Mouse (Mus musculus) bone marrow macrophage, adult 2 months (primary cell): ENCODE results near the gene C330021F23Rik. TPM values are rescaled to one million over a fixed set of nuclear protein-coding genes. Genes with fewer than 3 reads are reported as not detected.

Experiments used
- H3K27ac ChIP-seq: 2 replicates; pipeline ENCODE4 v1.5.1; 2012; ENCODE audit warnings: low read depth, low read length; ENCODE audit not compliant: insufficient read depth
- H3K4me1 ChIP-seq: 2 replicates; pipeline ENCODE4 v1.6.1; 2012; ENCODE audit warnings: low read length; ENCODE audit not compliant: control insufficient read depth, insufficient read depth
- H3K4me3 ChIP-seq: 2 replicates; pipeline ENCODE4 v1.5.1; 2012; ENCODE audit warnings: mild to moderate bottlenecking, low read length, moderate library complexity; ENCODE audit not compliant: insufficient read depth
- CTCF ChIP-seq: IDR thresholded peaks from 2 replicates; pipeline ENCODE4 v1.5.1; 2012; ENCODE audit warnings: low read depth, mild to moderate bottlenecking, low read length, moderate library complexity
- POLR2A ChIP-seq: IDR thresholded peaks from 2 replicates; pipeline ENCODE4 v1.6.1; 2012; ENCODE audit warnings: mild to moderate bottlenecking, low read depth, low read length, borderline replicate concordance
- polyA plus RNA-seq: library from polyadenylated mRNA; stranded (reverse); fragments of >200 nt; gene quantifications from 2 replicates; pipeline ENCODE4 v1.2.4, GENCODE M21; 2012; ENCODE audit not compliant: missing spikeins, insufficient read depth, insufficient read length

Gene C330021F23Rik
- polyA plus RNA-seq: not detected in 2 replicates

DNA sequence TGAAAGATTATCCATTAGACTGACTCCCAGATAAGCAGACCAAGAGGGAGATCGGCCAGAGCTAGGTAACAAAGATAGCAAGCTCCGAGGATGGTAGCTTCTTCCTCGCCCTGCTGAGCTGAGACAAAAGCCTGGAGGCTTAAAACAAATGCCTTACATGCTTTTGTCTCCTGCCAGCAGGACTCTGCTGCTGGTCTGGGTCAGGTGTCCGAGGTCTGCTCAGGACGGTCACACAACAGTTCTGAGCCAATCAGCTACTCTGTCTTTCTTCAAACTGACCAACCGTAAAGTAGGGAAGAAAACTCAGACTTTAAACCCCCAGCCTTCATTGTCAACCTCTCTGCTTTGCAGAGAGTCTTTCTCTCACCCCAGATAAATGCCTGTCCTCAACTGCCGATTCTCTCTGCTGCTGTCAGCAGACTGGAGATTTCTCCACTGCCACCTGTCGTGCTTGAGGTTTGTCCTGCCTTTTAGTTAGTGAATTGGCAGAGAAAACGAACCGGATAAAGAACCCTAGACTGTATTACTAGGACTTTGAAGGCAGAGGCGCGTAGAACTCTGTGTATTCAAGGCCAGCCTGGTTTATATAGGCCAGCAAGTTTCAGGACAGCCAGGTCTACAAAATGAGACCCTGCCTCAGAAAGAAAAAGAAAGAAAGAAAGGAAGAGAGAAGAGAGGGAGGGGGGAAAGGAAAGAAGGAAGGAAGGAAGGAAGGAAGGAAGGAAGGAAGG, at the start of gene C330021F23Rik:
C330021F23Rik (plus strand) TSS at position 350 of the 731 bp plus-strand sequence.
- H3K4me3 ChIP-seq: no peak within 1 kb of the TSS
- H3K27ac ChIP-seq: no peak within 1 kb of the TSS
- TF ChIP-seq CTCF (no peak), POLR2A (no peak)
- H3K4me1 ChIP-seq: no peaks in the 10 kb centered on the region

DNA sequence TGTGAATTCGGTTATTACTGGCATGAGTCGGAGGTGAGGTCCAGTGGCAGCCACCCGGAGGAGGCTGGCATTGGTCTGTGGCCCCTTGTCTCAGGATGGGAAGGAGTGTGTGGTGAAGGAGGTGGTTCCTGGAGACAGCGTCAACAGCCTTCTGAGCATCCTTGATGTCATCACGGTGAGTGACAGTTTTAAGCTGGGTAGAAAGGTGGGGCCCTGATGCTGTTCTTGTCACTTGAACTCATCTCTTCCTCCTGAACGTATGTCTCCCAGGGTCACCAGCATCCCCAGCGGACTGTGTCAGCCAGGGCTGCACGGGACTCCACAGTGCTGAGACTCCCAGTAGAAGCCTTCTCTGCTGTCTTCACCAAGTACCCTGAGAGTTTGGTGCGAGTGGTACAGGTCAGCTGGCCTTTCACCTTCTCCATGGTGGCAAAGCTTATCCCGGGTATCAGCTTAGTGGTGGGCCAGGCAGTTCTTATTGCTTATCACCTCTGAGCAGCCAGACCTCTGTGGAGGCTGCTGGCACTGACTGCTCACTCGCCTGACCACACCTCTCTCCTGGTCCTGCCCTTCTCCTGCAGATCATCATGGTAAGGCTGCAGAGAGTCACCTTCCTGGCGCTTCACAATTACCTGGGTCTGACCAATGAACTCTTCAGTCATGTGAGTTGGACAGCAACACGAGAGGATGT, 45.6 kb upstream of the C330021F23Rik start:
- Histone ChIP-seq H3K4me1 (peaks cover 3% of the 10 kb centered on the region; the same call in 1 of the 2 replicates), H3K27ac (no peak overlapping the region), H3K4me3 (no peak overlapping the region)
- TF ChIP-seq POLR2A (no peak), CTCF (no peak)

DNA sequence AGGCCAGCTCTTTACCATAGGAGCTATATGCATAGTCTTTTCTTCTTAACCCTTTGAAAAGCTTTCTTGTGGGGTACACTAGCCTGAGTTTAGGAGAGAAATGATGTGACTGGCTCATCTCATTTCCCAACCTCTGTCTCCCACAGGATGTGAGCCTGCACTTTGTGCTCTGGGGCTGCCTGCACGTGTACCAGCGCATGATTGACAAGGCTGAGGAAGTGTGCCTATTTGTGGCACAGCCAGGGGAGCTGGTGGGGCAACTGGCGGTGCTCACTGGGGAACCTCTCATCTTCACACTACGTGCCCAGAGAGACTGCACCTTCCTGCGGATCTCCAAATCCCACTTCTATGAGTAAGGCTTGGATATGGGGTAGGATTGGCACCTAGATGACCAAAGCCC, 37.0 kb upstream of the C330021F23Rik start:
- TF ChIP-seq POLR2A: no peak
- TF ChIP-seq CTCF: no peak
- H3K4me3 ChIP-seq: no peak overlapping the region
- no peaks in the 10 kb centered on the region for H3K4me1 ChIP-seq
- no peak overlapping the region for H3K27ac ChIP-seq

DNA sequence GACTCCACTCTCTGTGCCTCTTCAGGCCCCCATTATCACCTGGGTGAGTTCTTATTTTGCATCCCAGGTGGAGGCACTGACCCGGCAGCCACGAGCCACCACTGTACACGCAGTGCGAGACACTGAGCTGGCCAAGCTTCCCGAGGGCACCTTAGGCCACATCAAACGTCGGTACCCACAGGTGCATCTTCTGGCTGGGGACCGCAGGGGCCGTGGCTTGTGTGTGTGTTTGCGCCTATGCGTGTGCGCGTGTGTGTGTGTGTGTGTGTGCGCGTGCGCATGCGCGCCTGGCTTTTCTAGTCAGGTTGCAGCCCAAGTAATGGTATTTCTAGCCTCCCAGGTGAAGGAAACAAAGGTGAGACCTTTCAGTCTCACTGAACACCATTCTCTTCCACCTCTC, 35.9 kb upstream of the C330021F23Rik start:
- H3K4me1 ChIP-seq: no peaks in the 10 kb centered on the region
- H3K27ac ChIP-seq: no peak overlapping the region
- no peak overlapping the region for H3K4me3 ChIP-seq
- TF ChIP-seq CTCF (no peak), POLR2A (no peak)

DNA sequence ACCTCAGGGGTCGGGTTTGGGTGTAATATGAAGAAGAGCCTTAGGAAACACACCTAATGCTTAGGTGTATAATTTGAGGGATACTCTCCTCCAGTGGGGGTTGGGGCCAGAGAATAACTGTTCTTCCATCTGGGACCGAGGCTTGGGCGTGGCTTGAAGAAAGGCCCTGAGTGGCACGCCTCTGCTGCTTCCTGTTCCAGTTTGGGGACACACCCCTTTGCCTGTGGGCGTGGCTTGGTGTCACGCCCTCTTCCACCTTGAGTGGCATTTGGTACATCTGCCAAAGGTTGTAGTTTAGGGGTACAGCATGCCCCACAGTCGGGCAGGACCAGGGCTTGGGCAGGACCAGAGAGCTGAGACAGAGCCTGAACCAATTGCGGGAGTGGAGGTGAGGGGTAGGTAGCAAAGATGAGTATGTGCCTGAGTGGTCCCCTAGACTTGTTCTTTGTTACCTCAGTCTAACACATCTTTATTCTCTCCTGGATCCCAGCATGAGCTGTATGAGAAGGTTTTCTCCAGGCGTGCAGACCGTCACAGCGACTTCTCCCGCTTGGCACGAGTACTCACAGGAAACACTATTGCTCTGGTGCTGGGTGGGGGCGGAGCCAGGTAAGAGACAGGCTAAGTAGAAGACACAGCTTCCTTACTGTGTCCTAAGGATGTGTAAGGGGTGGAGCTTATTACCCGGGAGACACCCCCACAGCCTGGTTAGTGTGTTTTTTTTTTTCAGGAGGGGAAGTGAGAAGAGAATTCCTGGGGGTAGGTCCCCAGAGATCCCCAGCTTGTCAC, 31.5 kb upstream of the C330021F23Rik start:
- H3K4me1 ChIP-seq: no peaks in the 10 kb centered on the region
- TF ChIP-seq CTCF: no peak
- no peak for TF ChIP-seq POLR2A
- no peak overlapping the region for H3K27ac ChIP-seq
- H3K4me3 ChIP-seq: no peak overlapping the region

DNA sequence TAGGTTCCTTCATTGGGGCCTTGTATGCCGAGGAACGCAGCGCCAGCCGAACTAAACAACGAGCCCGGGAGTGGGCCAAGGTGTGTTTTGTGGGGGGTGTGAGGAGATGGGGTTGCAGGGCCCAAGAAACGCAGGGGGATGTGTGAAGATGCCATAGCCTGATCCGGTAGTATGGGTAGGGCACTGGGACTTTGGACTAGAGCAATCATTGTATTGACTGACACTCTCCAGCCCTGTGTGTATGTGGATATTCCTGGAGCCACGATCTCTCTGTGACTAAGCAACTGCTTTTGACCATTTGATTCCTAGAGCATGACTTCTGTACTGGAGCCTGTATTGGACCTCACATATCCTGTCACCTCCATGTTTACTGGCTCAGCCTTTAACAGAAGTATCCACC, 30.9 kb upstream of the C330021F23Rik start:
- no peak overlapping the region for H3K27ac ChIP-seq
- H3K4me3 ChIP-seq: no peak overlapping the region
- TF ChIP-seq CTCF (no peak), POLR2A (no peak)
- H3K4me1 ChIP-seq: no peaks in the 10 kb centered on the region

DNA sequence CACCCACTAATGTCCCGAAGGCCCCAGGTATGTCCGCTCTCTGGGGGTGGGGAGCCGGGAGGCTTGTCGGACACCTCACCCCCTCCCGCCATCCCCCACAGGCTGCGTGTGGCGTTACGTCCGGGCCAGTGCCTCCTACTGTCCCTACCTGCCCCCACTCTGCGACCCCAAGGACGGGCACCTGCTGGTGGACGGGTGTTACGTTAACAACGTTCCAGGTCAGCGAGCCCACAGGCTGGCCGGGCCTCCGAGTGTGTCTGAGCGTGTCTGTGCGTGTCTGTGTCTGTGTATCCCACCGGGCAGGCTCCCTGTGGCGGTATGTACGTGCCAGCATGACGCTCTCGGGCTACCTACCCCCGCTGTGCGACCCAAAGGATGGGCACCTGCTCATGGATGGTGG, 30.1 kb upstream of the C330021F23Rik start:
- TF ChIP-seq CTCF (no peak), POLR2A (no peak)
- H3K4me3 ChIP-seq: no peak overlapping the region
- H3K27ac ChIP-seq: no peak overlapping the region
- no peaks in the 10 kb centered on the region for H3K4me1 ChIP-seq

DNA sequence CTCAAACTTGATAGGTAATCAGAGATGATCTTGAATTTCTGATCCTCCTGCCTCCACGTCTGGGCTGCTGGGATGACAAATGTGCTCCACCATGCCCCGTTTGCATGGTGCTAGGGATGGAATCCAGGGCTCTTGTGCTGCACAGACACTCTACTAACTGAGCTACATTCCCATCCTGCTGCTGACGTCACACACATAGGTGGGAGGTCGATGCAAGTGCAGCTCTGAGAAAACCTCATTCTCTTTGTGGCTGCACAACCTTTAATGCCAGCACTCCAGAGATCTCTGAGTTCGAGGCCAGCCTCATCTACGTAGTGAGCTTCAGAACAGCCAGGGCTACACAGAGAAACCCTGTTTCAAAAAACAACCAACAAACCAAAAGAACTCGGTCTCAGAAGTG, 28.6 kb upstream of the C330021F23Rik start:
- Histone ChIP-seq H3K4me1 (no peaks in the 10 kb centered on the region), H3K27ac (no peak overlapping the region), H3K4me3 (no peak overlapping the region)
- TF ChIP-seq POLR2A (no peak), CTCF (no peak)

DNA sequence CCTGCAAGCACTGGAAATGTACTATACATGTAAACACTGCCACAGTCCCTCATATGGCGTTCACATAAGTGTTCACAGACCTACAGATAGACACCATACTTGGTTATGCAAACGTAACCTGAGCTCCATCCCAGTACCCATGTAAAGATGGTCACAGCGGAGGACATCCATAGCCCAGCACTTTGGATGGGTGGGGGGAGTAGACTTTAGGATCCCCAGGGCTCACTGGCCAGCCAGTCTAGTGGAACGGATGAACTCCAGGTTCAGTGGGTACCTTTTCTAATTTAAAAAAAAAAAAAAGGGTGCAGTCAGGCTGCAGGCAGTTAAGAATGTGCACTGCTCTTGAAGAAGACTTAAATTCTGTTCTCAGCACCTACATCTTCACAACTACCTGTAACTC, 27.7 kb upstream of the C330021F23Rik start:
- no peaks in the 10 kb centered on the region for H3K4me1 ChIP-seq
- no peak overlapping the region for H3K27ac ChIP-seq
- no peak overlapping the region for H3K4me3 ChIP-seq
- no peak for TF ChIP-seq POLR2A
- TF ChIP-seq CTCF: no peak
